Mouse (Mus musculus) hindbrain, embryonic 14.5 days (tissue): ENCODE results near the gene Sestd1. TPM values are rescaled to one million over a fixed set of nuclear protein-coding genes. Genes with fewer than 3 reads are reported as not detected.
A peak's percentile ranks its signal among the peaks of the same experiment; 100 is the strongest.

Source experiments
- ATAC-seq: fragments of 200-750 bp; cut with Nextera tagmentation; 2 replicates; pipeline ENCODE4 v1.8.0; 2017; ENCODE audit warnings: moderate number of reproducible peaks, mild to moderate bottlenecking, moderate TSS enrichment, moderate library complexity; ENCODE audit not compliant: low FRiP score
- DNase-seq: peaks from one replicate; pipeline ENCODE4 v3.0.0-alpha.2; 2015; ENCODE audit warnings: low spot score
- H3K27ac ChIP-seq: fragments of 300-500 bp; sonication (generic); 2 replicates; pipeline ENCODE4 v1.5.1; 2014; ENCODE audit warnings: mild to moderate bottlenecking, moderate library complexity
- H3K27me3 ChIP-seq: fragments of 300-500 bp; sonication (generic); 2 replicates; pipeline ENCODE4 v1.6.1; 2014; ENCODE audit warnings: mild to moderate bottlenecking, low read length, mixed read lengths; ENCODE audit not compliant: control insufficient read depth, insufficient read depth
- H3K36me3 ChIP-seq: fragments of 300-500 bp; sonication (generic); replicated peaks from 2 replicates; pipeline ENCODE4 v1.6.1; 2014; ENCODE audit not compliant: control insufficient read depth, insufficient read depth
- H3K4me1 ChIP-seq: fragments of 300-500 bp; sonication (generic); replicated peaks from 2 replicates; pipeline ENCODE4 v1.6.1; 2014; ENCODE audit warnings: antibody characterized with exemption, low read length, mixed read lengths; ENCODE audit not compliant: control insufficient read depth, insufficient read depth
- H3K4me2 ChIP-seq: fragments of 300-500 bp; sonication (generic); replicated peaks from 2 replicates; pipeline ENCODE4 v1.6.1; 2014; ENCODE audit warnings: mild to moderate bottlenecking, moderate library complexity
- H3K4me3 ChIP-seq: fragments of 300-500 bp; sonication (generic); replicated peaks from 2 replicates; pipeline ENCODE4 v1.5.1; 2014; ENCODE audit warnings: mild to moderate bottlenecking, low read length
- H3K9ac ChIP-seq: fragments of 300-500 bp; sonication (generic); 2 replicates; pipeline ENCODE4 v1.6.1; 2014
- H3K9me3 ChIP-seq: fragments of 300-500 bp; sonication (generic); 2 replicates; pipeline ENCODE4 v1.6.1; 2016; ENCODE audit warnings: low read length; ENCODE audit not compliant: control insufficient read depth
- WGBS: fragments of 180-500 bp; shearing (Covaris S2); extraction: QIAGEN DNeasy Blood & Tissue Kit; methylation state at CpG from one replicate; pipeline ENCODE4 v1.1.7; 2014; 5-methylcytosine and 5-hydroxymethylcytosine counted together
- polyA plus RNA-seq: library from polyadenylated mRNA; unstranded; fragments of >200 nt; fragmentation: Nextera tagmentation; extraction: Ambion mirVana; gene quantifications from 2 replicates; pipeline ENCODE4 v1.2.1, GENCODE M21; 2014

Gene Sestd1
- polyA plus RNA-seq, 1 experiment from 2014 or later, result 51.7 TPM

DNA sequence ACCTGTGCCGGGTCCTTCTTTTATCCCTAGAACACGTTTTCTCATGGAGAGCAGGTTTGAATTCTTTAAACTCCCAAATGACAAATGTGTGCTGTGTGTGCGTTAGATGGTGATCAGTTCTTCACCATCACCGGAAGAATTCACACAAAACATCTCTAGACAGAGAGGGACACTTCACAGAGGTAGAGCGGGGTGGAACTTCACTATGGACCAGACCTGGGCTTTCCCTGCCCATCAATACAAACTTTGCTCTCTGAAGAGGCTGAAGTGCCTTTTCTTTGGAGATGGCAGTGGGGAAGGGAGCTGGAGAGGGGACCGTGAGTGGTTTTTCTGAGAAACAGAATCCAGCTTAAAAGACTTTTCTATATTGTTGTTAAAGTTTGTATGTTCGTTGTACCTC, 111.6 kb downstream of the Sestd1 start:
- Histone ChIP-seq H3K4me1 (peaks cover 20% of the 10 kb centered on the region), H3K27ac (no peak overlapping the region), H3K36me3 (no peaks in the 10 kb centered on the region), H3K4me3 (no peak overlapping the region), H3K27me3 (0 out of 2 replicates have a peak, but pooled peaks cover 3% of the 10 kb centered on the region), H3K4me2 (no peak overlapping the region), H3K9me3 (no peaks in the 10 kb centered on the region), H3K9ac (no peak overlapping the region)
- DNase-seq (no peak), ATAC-seq (no peak)
- 90% methylated on average over 7 of the region's 7 CpGs for WGBS

DNA sequence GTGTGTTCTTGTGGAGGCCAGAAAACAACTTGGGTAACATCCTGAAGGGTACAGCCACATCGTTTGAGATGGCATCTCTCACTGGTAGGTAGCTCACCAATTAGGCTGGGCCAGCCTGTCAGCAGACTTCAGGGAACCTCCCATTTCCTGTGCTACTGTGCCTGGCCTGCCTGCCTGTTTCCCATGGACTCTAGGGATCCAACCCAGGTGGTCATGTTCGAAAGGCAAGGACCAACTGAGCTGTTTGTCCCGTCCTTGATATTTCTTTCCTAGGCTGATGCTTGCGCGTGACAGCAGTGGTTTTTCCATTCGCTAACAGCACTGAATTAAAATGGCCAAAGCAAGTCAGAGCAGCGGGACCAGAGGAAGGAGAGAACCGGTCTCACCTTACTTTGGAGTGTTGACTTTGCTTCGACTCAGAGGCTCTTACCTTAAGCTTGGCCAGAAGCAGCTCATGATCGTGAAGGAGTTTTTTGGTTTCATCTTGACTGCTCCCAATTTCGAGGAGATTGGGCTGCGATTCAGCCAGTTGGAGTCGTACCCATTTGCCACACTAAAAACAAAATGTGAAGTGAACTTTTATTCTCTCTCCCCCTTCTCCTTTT, 112.2 kb downstream of the Sestd1 start:
- Histone ChIP-seq H3K36me3 (no peaks in the 10 kb centered on the region), H3K27ac (no peak overlapping the region), H3K27me3 (0 out of 2 replicates have a peak, but pooled peaks cover 3% of the 10 kb centered on the region), H3K4me2 (no peak overlapping the region), H3K4me3 (no peak overlapping the region), H3K9ac (no peak overlapping the region), H3K9me3 (no peaks in the 10 kb centered on the region), H3K4me1 (peaks cover 17% of the 10 kb centered on the region)
- ATAC-seq, result no peak
- WGBS, result 89% methylated on average over 13 of the region's 13 CpGs
- DNase-seq, result no peak

DNA sequence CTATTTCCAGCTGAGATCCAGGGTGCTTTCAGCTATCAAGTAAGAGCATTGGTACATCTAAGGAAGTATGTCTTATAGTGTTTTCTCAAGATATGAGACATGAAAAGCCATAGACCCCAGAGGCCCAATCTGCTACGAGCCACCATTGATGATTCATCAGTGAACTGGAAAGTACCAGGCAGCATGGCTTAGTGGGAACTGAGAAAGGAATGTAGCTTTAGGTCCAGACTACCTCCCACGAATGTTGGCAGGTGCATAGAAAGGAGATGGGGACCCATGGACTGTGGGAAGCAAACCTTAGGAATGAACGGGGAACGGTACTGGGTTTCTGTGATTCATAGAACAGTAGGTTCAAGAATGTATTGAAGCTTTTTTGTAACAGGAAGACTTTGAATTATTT, 114.0 kb downstream of the Sestd1 start:
- Histone ChIP-seq H3K36me3 (no peaks in the 10 kb centered on the region), H3K4me2 (no peak overlapping the region), H3K9me3 (no peaks in the 10 kb centered on the region), H3K27ac (no peak overlapping the region), H3K9ac (no peak overlapping the region), H3K27me3 (0 out of 2 replicates have a peak, but pooled peaks cover 3% of the 10 kb centered on the region), H3K4me3 (no peak overlapping the region), H3K4me1 (peaks cover 10% of the 10 kb centered on the region)
- DNase-seq (no peak), ATAC-seq (no peak)
- WGBS, result 81% methylated on average over 4 of the region's 4 CpGs

DNA sequence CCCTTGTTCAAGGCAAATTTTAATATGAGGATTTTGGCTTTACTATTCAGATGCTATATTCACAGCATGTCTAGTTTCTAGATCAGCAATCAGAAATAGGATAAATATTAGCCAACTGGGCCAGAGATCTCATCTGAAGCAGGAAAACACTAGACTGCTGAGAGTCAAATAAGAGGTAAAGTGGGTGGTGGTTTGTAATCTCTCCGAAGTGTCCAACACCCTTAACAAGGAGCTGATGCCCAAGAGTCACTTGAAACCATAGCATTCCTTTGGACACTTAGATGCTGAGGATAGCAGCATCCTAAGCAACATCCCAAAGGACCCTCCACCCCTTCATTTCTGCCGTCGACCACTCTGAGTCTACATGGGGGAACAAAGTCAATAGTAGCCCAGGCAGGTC, 115.7 kb downstream of the Sestd1 start:
- H3K9ac ChIP-seq, result no peak overlapping the region
- DNase-seq, result no peak
- 0 out of 2 replicates have a peak, but pooled peaks cover under 1% of the 10 kb centered on the region for H3K27me3 ChIP-seq
- no peak overlapping the region for H3K4me2 ChIP-seq
- 88% methylated on average over 3 of the region's 3 CpGs for WGBS
- H3K4me3 ChIP-seq, result no peak overlapping the region
- no peaks in the 10 kb centered on the region for H3K9me3 ChIP-seq
- 0 out of 2 replicates have a peak, but pooled peaks cover under 1% of the 10 kb centered on the region for H3K4me1 ChIP-seq
- no peaks in the 10 kb centered on the region for H3K36me3 ChIP-seq
- no peak overlapping the region for H3K27ac ChIP-seq
- ATAC-seq, result no peak

DNA sequence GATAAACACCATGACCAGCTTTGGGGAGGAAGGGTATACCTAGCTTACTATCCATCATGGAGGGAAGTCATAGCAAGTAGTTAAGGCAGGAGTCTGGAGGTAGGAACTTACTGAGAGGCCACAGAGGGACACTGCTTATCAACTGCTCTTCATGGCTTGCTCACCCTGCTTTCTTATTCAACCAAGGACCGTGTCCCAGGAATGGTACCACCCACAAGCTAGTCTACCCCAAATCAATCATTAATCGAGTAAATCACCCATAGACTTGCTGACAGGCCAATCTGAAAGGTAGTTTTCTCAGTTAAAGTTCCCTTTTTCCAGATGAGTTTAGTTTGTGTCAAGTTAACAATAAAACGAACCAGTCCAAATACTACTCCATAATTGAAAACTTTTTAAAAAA, 117.0 kb downstream of the Sestd1 start:
- H3K9ac ChIP-seq, result no peak overlapping the region
- 86% methylated on average over 3 of the region's 3 CpGs for whole genome bisulfite sequencing
- DNase-seq (no peak), ATAC-seq (no peak)
- H3K27ac ChIP-seq, result no peak overlapping the region
- no peak overlapping the region for H3K4me3 ChIP-seq
- H3K27me3 ChIP-seq, result no peaks in the 10 kb centered on the region
- no peaks in the 10 kb centered on the region for H3K9me3 ChIP-seq
- H3K4me2 ChIP-seq, result no peak overlapping the region
- H3K36me3 ChIP-seq, result no peaks in the 10 kb centered on the region
- H3K4me1 ChIP-seq, result no peaks in the 10 kb centered on the region

DNA sequence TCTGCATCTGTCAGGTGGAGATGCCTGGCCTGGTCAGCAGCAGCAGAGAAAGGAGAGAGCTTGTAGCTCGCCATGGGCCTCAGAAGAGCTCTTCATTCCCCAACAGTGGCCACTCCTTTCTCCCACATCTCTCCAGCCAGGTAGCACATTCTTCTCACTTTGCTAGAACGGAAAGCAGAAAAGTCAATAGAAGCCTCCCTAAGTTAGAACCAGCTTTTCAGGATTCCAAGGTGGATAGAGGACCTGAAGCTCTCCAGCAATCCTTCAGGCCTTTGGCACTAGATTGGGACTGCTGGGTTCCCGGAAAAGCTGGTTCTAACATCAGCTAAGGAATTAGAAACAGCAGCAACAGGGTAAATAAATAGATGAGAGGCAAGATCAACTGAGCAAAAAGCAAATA, 118.3 kb downstream of the Sestd1 start:
- Histone ChIP-seq H3K9me3 (no peaks in the 10 kb centered on the region), H3K4me2 (no peak overlapping the region), H3K4me1 (no peaks in the 10 kb centered on the region), H3K9ac (no peak overlapping the region), H3K27ac (no peak overlapping the region), H3K36me3 (no peaks in the 10 kb centered on the region), H3K4me3 (no peak overlapping the region), H3K27me3 (no peaks in the 10 kb centered on the region)
- WGBS, result 86% methylated on average over 3 of the region's 3 CpGs
- DNase-seq (no peak), ATAC-seq (no peak)

DNA sequence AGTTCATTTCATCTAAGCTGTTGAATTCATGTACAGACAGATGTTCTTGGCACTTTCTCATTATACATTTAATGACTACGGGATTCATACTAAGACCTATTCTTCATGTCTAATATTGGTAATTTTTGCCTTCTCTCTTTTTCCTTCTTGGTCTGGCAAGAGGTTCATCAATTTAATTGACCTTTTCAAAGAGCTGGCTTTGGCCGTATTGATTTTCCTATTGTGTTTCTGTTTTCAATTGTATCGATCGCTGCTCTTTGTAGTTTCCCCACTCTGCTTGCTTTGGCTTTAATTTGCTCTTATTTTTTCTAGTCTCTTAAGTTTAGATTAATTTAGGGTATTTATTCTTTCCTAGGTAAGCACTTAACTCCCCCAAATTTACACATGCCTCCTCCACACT, 122.8 kb downstream of the Sestd1 start:
- H3K4me1 ChIP-seq, result no peaks in the 10 kb centered on the region
- H3K4me3 ChIP-seq, result no peak overlapping the region
- H3K4me2 ChIP-seq, result no peak overlapping the region
- no peaks in the 10 kb centered on the region for H3K9me3 ChIP-seq
- no peaks in the 10 kb centered on the region for H3K27me3 ChIP-seq
- H3K36me3 ChIP-seq, result no peaks in the 10 kb centered on the region
- no peak overlapping the region for H3K27ac ChIP-seq
- H3K9ac ChIP-seq, result no peak overlapping the region
- WGBS, result 84% methylated on average over 4 of the region's 4 CpGs
- ATAC-seq (no peak), DNase-seq (no peak)

DNA sequence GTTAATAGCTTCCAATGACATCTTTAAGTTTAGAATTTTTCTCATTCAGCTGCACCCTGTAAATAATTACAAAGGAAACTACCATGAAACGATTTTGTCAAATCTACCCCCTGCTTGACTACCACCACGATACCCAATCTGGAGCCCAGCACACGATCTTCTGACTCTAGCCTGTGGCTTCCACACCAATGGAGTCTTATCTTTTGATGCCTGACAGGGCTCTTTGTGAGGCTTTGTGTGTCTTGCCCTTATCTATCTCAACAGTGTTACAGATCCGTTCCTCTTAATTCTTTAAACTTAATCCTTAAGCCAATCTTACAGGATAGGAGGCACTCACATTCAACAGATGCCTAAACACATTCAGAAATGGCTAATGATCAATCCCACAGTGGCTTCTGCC, 126.3 kb downstream of the Sestd1 start:
- H3K9ac ChIP-seq, result no peak overlapping the region
- DNase-seq, result no peak
- WGBS, result 65% methylated on average over 4 of the region's 4 CpGs

DNA sequence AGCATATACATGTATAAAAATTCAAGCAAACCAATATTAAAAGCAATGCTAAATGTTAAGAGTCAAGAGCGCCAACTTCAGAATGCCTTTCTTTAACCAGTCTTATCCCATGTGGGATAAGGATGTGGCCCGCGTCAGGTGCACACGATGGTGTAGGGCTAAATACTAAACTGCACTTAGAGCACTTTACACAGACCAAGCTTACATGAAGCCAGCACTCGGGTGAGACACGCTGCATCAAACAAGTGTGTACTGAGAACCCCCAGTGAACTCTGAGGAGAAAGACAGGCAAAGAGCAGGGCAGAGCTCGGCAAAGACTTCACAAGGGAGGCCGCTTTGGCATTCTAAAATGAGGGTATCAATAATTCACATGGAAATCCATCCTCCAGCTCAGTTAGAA, 129.1 kb downstream of the Sestd1 start:
- H3K27ac ChIP-seq, result no peak overlapping the region
- H3K9ac ChIP-seq, result no peak overlapping the region
- peaks cover 5% of the 10 kb centered on the region; the same call in 1 of the 2 replicates for H3K4me1 ChIP-seq
- no peaks in the 10 kb centered on the region for H3K9me3 ChIP-seq
- no peak overlapping the region for H3K4me2 ChIP-seq
- 91% methylated on average over 8 of the region's 8 CpGs for WGBS
- 0 out of 2 replicates have a peak, but pooled peaks have one; percentile 6 for ATAC-seq
- H3K27me3 ChIP-seq, result no peaks in the 10 kb centered on the region
- no peaks in the 10 kb centered on the region for H3K36me3 ChIP-seq
- no peak for DNase-seq
- no peak overlapping the region for H3K4me3 ChIP-seq

More for the DNA sequence above, 126.3 kb downstream of the Sestd1 start:
- no peaks in the 10 kb centered on the region for H3K4me1 ChIP-seq
- no peak for ATAC-seq
- H3K27ac ChIP-seq, result no peak overlapping the region
- no peaks in the 10 kb centered on the region for H3K9me3 ChIP-seq
- H3K27me3 ChIP-seq, result no peaks in the 10 kb centered on the region
- H3K36me3 ChIP-seq, result no peaks in the 10 kb centered on the region
- H3K4me2 ChIP-seq, result no peak overlapping the region
- H3K4me3 ChIP-seq, result no peak overlapping the region

DNA sequence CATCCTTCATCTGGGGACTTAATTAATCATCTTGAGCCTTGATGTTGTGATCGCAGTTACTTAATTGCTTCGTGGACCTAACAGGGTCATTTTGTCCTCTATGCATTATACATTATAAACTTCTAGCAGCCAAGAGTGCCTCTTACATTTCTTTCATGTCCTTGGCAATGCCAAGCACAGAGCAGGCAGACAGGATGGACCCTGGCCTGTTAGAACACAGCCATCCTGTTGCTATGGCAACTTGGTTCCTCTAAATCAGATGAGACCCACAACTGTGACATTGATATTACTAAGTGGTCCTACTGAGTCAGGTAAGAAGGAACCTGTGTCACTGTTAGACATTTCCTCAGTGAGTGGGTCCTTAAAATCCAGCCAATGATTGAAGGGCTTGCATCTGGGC, 130.8 kb downstream of the Sestd1 start:
- H3K4me2 ChIP-seq, result no peak overlapping the region
- no peaks in the 10 kb centered on the region for H3K36me3 ChIP-seq
- peaks cover 5% of the 10 kb centered on the region; the same call in 1 of the 2 replicates for H3K4me1 ChIP-seq
- ATAC-seq (no peak), DNase-seq (no peak)
- H3K27ac ChIP-seq, result no peak overlapping the region
- H3K4me3 ChIP-seq, result no peak overlapping the region
- 41% methylated on average over 2 of the region's 2 CpGs for WGBS
- H3K27me3 ChIP-seq, result no peaks in the 10 kb centered on the region
- H3K9ac ChIP-seq, result no peak overlapping the region
- no peaks in the 10 kb centered on the region for H3K9me3 ChIP-seq
